Mouse (Mus musculus) kidney, postnatal 14 days (tissue): ENCODE results near the gene Zdhhc12.
A peak's percentile ranks its signal among the peaks of the same experiment; 100 is the strongest.
"Not testable (repeated sequence)": the region's sequence is repeated elsewhere in the genome, so short reads cannot be mapped to it uniquely, and the experiment has no call there.

Experiments used
- DNase-seq: peaks from one replicate; pipeline ENCODE4 v3.0.0; 2022; ENCODE audit warnings: mixed read lengths

Zdhhc12 gene

GRCm38 (mm10) chr2:30062249-30063093, 31.0 kb downstream of the Zdhhc12 start:
- DNase-seq, result peak; percentile 81

GRCm38 (mm10) chr2:30061215-30062166, 32.0 kb downstream of the Zdhhc12 start:
- peak; percentile 50 for DNase-seq

GRCm38 (mm10) chr2:30058418-30058817, 35.0 kb downstream of the Zdhhc12 start:
- DNase-seq, result no peak

- no peak for DNase-seq
Observed at GRCm38 (mm10) chr2:30057223-30057904, 36.1 kb downstream of the Zdhhc12 start, which contains the start of gene Set. Set (plus strand) TSS chr2:30057378.

GRCm38 (mm10) chr2:30056736-30057135, 36.7 kb downstream of the Zdhhc12 start:
- no peak for DNase-seq

- not testable (repeated sequence) for DNase-seq
Observed at GRCm38 (mm10) chr2:30055310-30055709, 38.1 kb downstream of the Zdhhc12 start.

GRCm38 (mm10) chr2:30051992-30052761, 41.3 kb downstream of the Zdhhc12 start:
- DNase-seq, result no peak

GRCm38 (mm10) chr2:30049831-30050230, 43.6 kb downstream of the Zdhhc12 start:
- DNase-seq, result no peak

GRCm38 (mm10) chr2:30048699-30049388, 44.6 kb downstream of the Zdhhc12 start, which contains the start of gene Wdr34:
Wdr34 (minus strand) TSS chr2:30048881.
- DNase-seq, result peak; percentile 99

- no peak for DNase-seq
Observed at GRCm38 (mm10) chr2:30048101-30048501, 45.3 kb downstream of the Zdhhc12 start.

GRCm38 (mm10) chr2:30047127-30047526, 46.3 kb downstream of the Zdhhc12 start:
- DNase-seq, result no peak

GRCm38 (mm10) chr2:30044550-30044949, 48.9 kb downstream of the Zdhhc12 start:
- no peak for DNase-seq

- peak; percentile 86 for DNase-seq
Observed at GRCm38 (mm10) chr2:30042445-30042844, 51.0 kb downstream of the Zdhhc12 start.
